Mouse (Mus musculus): ENCODE measurements around the gene Mapre3. TPM values are rescaled to one million over a fixed set of nuclear protein-coding genes. Genes with fewer than 3 reads are reported as not detected.

Mapre3 gene
- polyA plus RNA-seq, 1 experiment, result 2.4 TPM

DNA sequence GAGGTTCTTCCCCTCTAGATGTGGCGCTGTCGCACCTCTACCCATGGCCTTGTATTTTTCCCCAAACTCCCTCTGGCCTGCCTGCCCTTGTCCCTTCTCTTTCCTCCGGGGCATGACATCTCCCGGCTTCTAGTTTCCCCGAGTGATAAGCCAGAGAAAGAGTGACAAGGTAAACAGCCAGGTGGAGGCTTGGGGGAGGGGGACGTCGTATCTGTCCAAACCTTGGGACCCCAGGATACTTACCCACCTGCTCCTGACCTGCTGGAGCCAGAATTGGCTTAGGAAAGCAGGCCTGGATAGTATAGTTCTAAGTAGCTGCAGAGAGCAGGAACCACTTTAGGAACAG, 652 bp downstream of the Mapre3 start:
- TF ChIP-seq POLR2A (IDR thresholded peaks at IDR 0.05; ENCODE audit: borderline replicate concordance, control insufficient read depth, low read depth, low read length) (no peak), CTCF (IDR thresholded peaks at IDR 0.05; ENCODE audit: control insufficient read depth, insufficient read depth, low read length) (no peak)
- peak overlapping the region; percentile 3 for H3K4me3 ChIP-seq (replicated peaks; ENCODE audit: control insufficient read depth, low read depth, low read length)
- no peaks in the 10 kb centered on the region; the same call in 1 of the 2 replicates for H3K4me1 ChIP-seq (ENCODE audit: control insufficient read depth, insufficient read depth, low read length)
- H3K27ac ChIP-seq (ENCODE audit: control insufficient read depth, insufficient read depth, low read depth, low read length, poor library complexity), result no peak overlapping the region
- WGBS, result 14% methylated on average over 7 of the region's 7 CpGs

DNA sequence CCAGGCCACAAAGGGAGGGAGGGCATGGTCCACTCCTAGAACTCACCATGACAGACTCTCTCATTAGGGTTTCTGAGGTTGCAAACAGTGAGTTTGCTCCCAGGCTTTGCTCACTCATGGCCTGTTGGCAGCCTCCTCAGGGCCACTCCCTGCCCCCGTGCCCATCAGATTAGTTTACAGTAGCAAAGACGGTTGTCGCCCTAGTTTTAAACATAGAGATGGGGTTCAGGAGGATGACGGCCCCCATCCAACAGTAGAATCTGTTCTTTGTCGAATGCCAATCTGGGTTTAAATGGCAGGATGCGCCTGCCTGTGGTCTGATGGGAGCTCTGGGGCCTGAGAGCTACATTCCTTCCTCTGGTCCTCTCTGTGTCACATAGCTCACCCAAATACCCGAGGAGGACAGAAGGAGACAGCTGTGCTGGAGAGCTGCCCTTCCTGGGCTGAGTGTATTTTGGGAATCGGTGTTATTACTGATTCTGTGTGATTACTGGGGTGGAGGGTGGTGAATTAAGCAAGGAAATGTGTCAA, 1.9 kb downstream of the Mapre3 start:
- 51% methylated on average over 8 of the region's 8 CpGs for WGBS
- H3K4me1 ChIP-seq (ENCODE audit: control insufficient read depth, insufficient read depth, low read length), result no peaks in the 10 kb centered on the region; the same call in 1 of the 2 replicates
- TF ChIP-seq POLR2A (IDR thresholded peaks at IDR 0.05; ENCODE audit: borderline replicate concordance, control insufficient read depth, low read depth, low read length) (no peak), CTCF (IDR thresholded peaks at IDR 0.05; ENCODE audit: control insufficient read depth, insufficient read depth, low read length) (no peak)
- H3K4me3 ChIP-seq (replicated peaks; ENCODE audit: control insufficient read depth, low read depth, low read length), result no peak overlapping the region
- H3K27ac ChIP-seq (ENCODE audit: control insufficient read depth, insufficient read depth, low read depth, low read length, poor library complexity), result no peak overlapping the region

GRCm38 (mm10) chr5:30818758-30819309, 4.4 kb downstream of the Mapre3 start:
- no peaks in the 10 kb centered on the region; the same call in 1 of the 2 replicates for H3K4me1 ChIP-seq (ENCODE audit: control insufficient read depth, insufficient read depth, low read length)
- 86% methylated on average over 8 of the region's 8 CpGs for WGBS
- TF ChIP-seq POLR2A (IDR thresholded peaks at IDR 0.05; ENCODE audit: borderline replicate concordance, control insufficient read depth, low read depth, low read length), result no peak
- TF ChIP-seq CTCF (IDR thresholded peaks at IDR 0.05; ENCODE audit: control insufficient read depth, insufficient read depth, low read length), result no peak
- H3K27ac ChIP-seq (ENCODE audit: control insufficient read depth, insufficient read depth, low read depth, low read length, poor library complexity), result no peak overlapping the region
- no peak overlapping the region for H3K4me3 ChIP-seq (replicated peaks; ENCODE audit: control insufficient read depth, low read depth, low read length)

DNA sequence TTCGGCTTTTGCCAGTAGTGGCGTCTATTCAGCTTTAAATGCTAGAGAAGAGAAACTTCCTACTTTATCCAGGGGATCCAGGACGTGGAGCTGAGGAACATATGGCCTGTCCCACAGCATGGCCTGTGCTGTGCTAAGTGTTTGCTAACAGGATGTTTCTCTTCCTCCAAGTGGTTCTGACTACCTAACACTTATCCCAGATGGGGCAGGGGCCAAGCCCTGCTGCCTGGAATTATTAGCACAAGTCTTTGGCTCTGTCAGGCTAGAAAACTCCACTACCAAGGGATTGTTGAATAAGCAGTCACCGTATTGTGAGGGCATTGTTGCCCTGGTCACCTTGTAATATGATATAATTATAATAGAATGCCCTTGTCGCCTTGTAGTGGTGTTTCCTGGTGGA, 8.2 kb downstream of the Mapre3 start:
- H3K4me3 ChIP-seq (replicated peaks; ENCODE audit: control insufficient read depth, low read depth, low read length), result no peak overlapping the region
- TF ChIP-seq POLR2A (IDR thresholded peaks at IDR 0.05; ENCODE audit: borderline replicate concordance, control insufficient read depth, low read depth, low read length) (no peak), CTCF (IDR thresholded peaks at IDR 0.05; ENCODE audit: control insufficient read depth, insufficient read depth, low read length) (no peak)
- no peaks in the 10 kb centered on the region for H3K4me1 ChIP-seq (ENCODE audit: control insufficient read depth, insufficient read depth, low read length)
- H3K27ac ChIP-seq (ENCODE audit: control insufficient read depth, insufficient read depth, low read depth, low read length, poor library complexity), result no peak overlapping the region
- WGBS, result 79% methylated on average over 5 of the region's 5 CpGs

- no peaks in the 10 kb centered on the region for H3K4me1 ChIP-seq (ENCODE audit: control insufficient read depth, insufficient read depth, low read length)
- no peak overlapping the region for H3K27ac ChIP-seq (ENCODE audit: control insufficient read depth, insufficient read depth, low read depth, low read length, poor library complexity)
- no peak overlapping the region for H3K4me3 ChIP-seq (replicated peaks; ENCODE audit: control insufficient read depth, low read depth, low read length)
- WGBS, result 83% methylated on average over 3 of the region's 3 CpGs
- TF ChIP-seq POLR2A (IDR thresholded peaks at IDR 0.05; ENCODE audit: borderline replicate concordance, control insufficient read depth, low read depth, low read length) (no peak), CTCF (IDR thresholded peaks at IDR 0.05; ENCODE audit: control insufficient read depth, insufficient read depth, low read length) (no peak)
These were observed 8.7 kb downstream of the Mapre3 start for GRCm38 (mm10) chr5:30823091-30823490.

- TF ChIP-seq POLR2A (IDR thresholded peaks at IDR 0.05; ENCODE audit: borderline replicate concordance, control insufficient read depth, low read depth, low read length), result no peak
- no peak for TF ChIP-seq CTCF (IDR thresholded peaks at IDR 0.05; ENCODE audit: control insufficient read depth, insufficient read depth, low read length)
- WGBS, result 82% methylated on average over 11 of the region's 11 CpGs
- Histone ChIP-seq H3K4me3 (replicated peaks; ENCODE audit: control insufficient read depth, low read depth, low read length) (no peak overlapping the region), H3K4me1 (ENCODE audit: control insufficient read depth, insufficient read depth, low read length) (no peaks in the 10 kb centered on the region), H3K27ac (ENCODE audit: control insufficient read depth, insufficient read depth, low read depth, low read length, poor library complexity) (no peak overlapping the region)
These were observed 9.9 kb downstream of the Mapre3 start for GRCm38 (mm10) chr5:30824124-30824988.

- WGBS, result 78% methylated on average over 10 of the region's 10 CpGs
These were observed 10.7 kb downstream of the Mapre3 start for GRCm38 (mm10) chr5:30825166-30825565.

DNA sequence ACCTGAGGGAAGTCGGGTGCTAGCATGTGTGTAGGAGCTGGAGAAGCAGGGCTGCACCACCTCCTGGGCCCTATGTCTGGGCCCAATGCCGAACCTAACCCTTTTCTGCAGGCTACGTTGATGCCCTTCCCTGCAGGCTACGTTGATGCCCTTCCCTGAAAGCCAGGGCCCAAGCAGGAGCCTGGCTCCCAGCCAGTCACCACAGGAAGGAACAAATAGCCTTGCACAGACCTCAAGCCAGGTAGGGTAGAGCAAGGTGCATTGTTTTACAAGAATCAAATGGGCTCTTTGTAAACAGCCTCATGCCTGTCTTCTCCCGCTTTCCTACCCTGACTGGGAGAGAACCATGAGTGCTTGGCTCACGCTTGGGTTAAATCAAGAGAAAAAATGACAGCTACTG, 11.4 kb downstream of the Mapre3 start:
- WGBS, result 54% methylated on average over 6 of the region's 6 CpGs

More at GRCm38 (mm10) chr5:30825166-30825565, 10.7 kb downstream of the Mapre3 start:
- TF ChIP-seq POLR2A (IDR thresholded peaks at IDR 0.05; ENCODE audit: borderline replicate concordance, control insufficient read depth, low read depth, low read length) (no peak), CTCF (IDR thresholded peaks at IDR 0.05; ENCODE audit: control insufficient read depth, insufficient read depth, low read length) (no peak)
- Histone ChIP-seq H3K4me1 (ENCODE audit: control insufficient read depth, insufficient read depth, low read length) (no peaks in the 10 kb centered on the region), H3K4me3 (replicated peaks; ENCODE audit: control insufficient read depth, low read depth, low read length) (no peak overlapping the region), H3K27ac (ENCODE audit: control insufficient read depth, insufficient read depth, low read depth, low read length, poor library complexity) (no peak overlapping the region)

More for the DNA sequence above, 11.4 kb downstream of the Mapre3 start:
- no peak for TF ChIP-seq POLR2A (IDR thresholded peaks at IDR 0.05; ENCODE audit: borderline replicate concordance, control insufficient read depth, low read depth, low read length)
- no peak for TF ChIP-seq CTCF (IDR thresholded peaks at IDR 0.05; ENCODE audit: control insufficient read depth, insufficient read depth, low read length)
- no peak overlapping the region for H3K4me3 ChIP-seq (replicated peaks; ENCODE audit: control insufficient read depth, low read depth, low read length)
- H3K27ac ChIP-seq (ENCODE audit: control insufficient read depth, insufficient read depth, low read depth, low read length, poor library complexity), result no peak overlapping the region
- no peaks in the 10 kb centered on the region for H3K4me1 ChIP-seq (ENCODE audit: control insufficient read depth, insufficient read depth, low read length)
